Mouse (Mus musculus) MEL (cell line): ENCODE results near the gene Gzmm. TPM values are rescaled to one million over a fixed set of nuclear protein-coding genes. Genes with fewer than 3 reads are reported as not detected.

Experiments
- DNase-seq: peaks from one replicate; pipeline ENCODE4 v3.0.0; 2011; ENCODE audit warnings: low read depth, low spot score
- H3K27ac ChIP-seq: 2 replicates; pipeline ENCODE4 v1.5.1; 2012; ENCODE audit warnings: low read depth, mild to moderate bottlenecking, control low read depth, low read length, moderate library complexity; ENCODE audit not compliant: control insufficient read depth
- H3K27me3 ChIP-seq, 2 experiments: fragments of 150-350 bp in 1 of 2; sonication (generic) in 1 of 2; 2 replicates each; pipeline ENCODE4 v1.6.1; 2012; ENCODE audit warnings: low read length in 2 of 2, mild to moderate bottlenecking in 2 of 2, improper control_type of control experiment in 1 of 2, moderate library complexity in 1 of 2; ENCODE audit not compliant: insufficient read depth in 2 of 2, control insufficient read depth in 1 of 2
- H3K36me3 ChIP-seq, 2 experiments: 2 replicates each; pipeline ENCODE4 v1.6.1; 2012 to 2014; ENCODE audit warnings: low read length in 2 of 2, improper control_type of control experiment in 1 of 2, inconsistent platforms in 1 of 2, mild to moderate bottlenecking in 1 of 2; ENCODE audit not compliant: insufficient read depth in 2 of 2, control insufficient read depth in 1 of 2
- H3K4me1 ChIP-seq, 2 experiments: fragments of 150-350 bp in 1 of 2; sonication (generic) in 1 of 2; 2 replicates each; pipeline ENCODE4 v1.6.1; 2012; ENCODE audit warnings: low read length in 2 of 2, improper control_type of control experiment in 1 of 2, mild to moderate bottlenecking in 1 of 2; ENCODE audit not compliant: insufficient read depth in 2 of 2, control insufficient read depth in 1 of 2
- H3K4me3 ChIP-seq, 2 experiments: fragments of 150-350 bp in 1 of 2; sonication (generic) in 1 of 2; 2 replicates each; pipeline ENCODE4 v1.5.1; 2012; ENCODE audit warnings: low read depth in 2 of 2, low read length in 2 of 2, mild to moderate bottlenecking in 2 of 2, moderate library complexity in 2 of 2, control low read depth in 1 of 2, improper control_type of control experiment in 1 of 2; ENCODE audit not compliant: control insufficient read depth in 1 of 2, insufficient read depth in 1 of 2
- H3K79me2 ChIP-seq: 2 replicates; pipeline ENCODE4 v1.6.1; 2012; ENCODE audit warnings: mild to moderate bottlenecking, low read length, moderate library complexity; ENCODE audit not compliant: control insufficient read depth, poor library complexity, insufficient read depth
- H3K9ac ChIP-seq: 2 replicates; pipeline ENCODE4 v1.6.1; 2012; ENCODE audit warnings: low read depth, mild to moderate bottlenecking, control low read depth, low read length, moderate library complexity; ENCODE audit not compliant: control insufficient read depth, poor library complexity, severe bottlenecking
- H3K9me3 ChIP-seq: fragments of 150-350 bp; sonication (generic); replicated peaks from 2 replicates; pipeline ENCODE4 v1.6.1; 2012; ENCODE audit warnings: mild to moderate bottlenecking, low read length, improper control_type of control experiment, moderate library complexity; ENCODE audit not compliant: insufficient read depth
- CHD1 ChIP-seq: IDR thresholded peaks from 2 replicates; pipeline ENCODE4 v1.6.1; 2012; ENCODE audit warnings: low read depth, mild to moderate bottlenecking, inconsistent platforms, low read length, improper control_type of control experiment
- CHD2 ChIP-seq: IDR thresholded peaks from 2 replicates; pipeline ENCODE4 v1.6.1; 2011; ENCODE audit warnings: low read length, improper control_type of control experiment
- CTCF ChIP-seq, 3 experiments: IDR thresholded peaks in 2 of 3; conservative IDR thresholded peaks in 1 of 3; 2 replicates each; pipeline ENCODE4 v1.5.1; 2011 to 2012; ENCODE audit warnings: low read length in 3 of 3, low read depth in 2 of 3, mild to moderate bottlenecking in 2 of 3, improper control_type of control experiment in 1 of 3, inconsistent platforms in 1 of 3, mixed read lengths in 1 of 3, moderate library complexity in 1 of 3; ENCODE audit not compliant: control insufficient read depth in 1 of 3, insufficient read depth in 1 of 3, poor library complexity in 1 of 3, severe bottlenecking in 1 of 3
- EP300 ChIP-seq, 2 experiments: IDR thresholded peaks; 2 replicates each; pipeline ENCODE4 v1.6.1; 2011; ENCODE audit warnings: improper control_type of control experiment in 2 of 2, low read length in 2 of 2, low read depth in 1 of 2, mild to moderate bottlenecking in 1 of 2
- ETS1 ChIP-seq: IDR thresholded peaks from 2 replicates; pipeline ENCODE4 v1.6.1; 2012; ENCODE audit warnings: low read depth, mild to moderate bottlenecking, inconsistent platforms, low read length, improper control_type of control experiment, moderate library complexity
- HCFC1 ChIP-seq: IDR thresholded peaks from 2 replicates; pipeline ENCODE4 v1.6.1; 2012; ENCODE audit warnings: low read depth, mild to moderate bottlenecking, inconsistent platforms, low read length, improper control_type of control experiment, moderate library complexity
- MAFK ChIP-seq: IDR thresholded peaks from 2 replicates; pipeline ENCODE4 v1.6.1; 2011; ENCODE audit warnings: low read depth, mild to moderate bottlenecking, low read length, improper control_type of control experiment, borderline replicate concordance
- MAX ChIP-seq: IDR thresholded peaks from 2 replicates; pipeline ENCODE4 v1.6.1; 2011; ENCODE audit warnings: low read length, improper control_type of control experiment
- MAZ ChIP-seq: IDR thresholded peaks from 2 replicates; pipeline ENCODE4 v1.6.1; 2012; ENCODE audit warnings: low read depth, mild to moderate bottlenecking, inconsistent platforms, low read length, improper control_type of control experiment
- MEF2A ChIP-seq: IDR thresholded peaks from 2 replicates; pipeline ENCODE4 v1.6.1; 2014; ENCODE audit warnings: low read depth, mild to moderate bottlenecking, inconsistent platforms, low read length, improper control_type of control experiment; ENCODE audit not compliant: poor library complexity, insufficient replicate concordance, severe bottlenecking; ENCODE audit errors: extremely low read depth
- MYB ChIP-seq: IDR thresholded peaks from 2 replicates; pipeline ENCODE4 v1.6.1; 2011; ENCODE audit warnings: mild to moderate bottlenecking, low read depth, low read length, improper control_type of control experiment
- NELFE ChIP-seq: IDR thresholded peaks from 2 replicates; pipeline ENCODE4 v1.6.1; 2011; ENCODE audit warnings: low read depth, low read length, improper control_type of control experiment
- NRF1 ChIP-seq: IDR thresholded peaks from 2 replicates; pipeline ENCODE4 v1.6.1; 2014; ENCODE audit warnings: low read depth, mild to moderate bottlenecking, inconsistent platforms, low read length, improper control_type of control experiment, moderate library complexity; ENCODE audit not compliant: poor library complexity, insufficient read depth, severe bottlenecking
- POLR2A ChIP-seq, 2 experiments: IDR thresholded peaks; 2 replicates each; pipeline ENCODE4 v1.6.1; 2011 to 2012; ENCODE audit warnings: low read length in 2 of 2, mild to moderate bottlenecking in 2 of 2, control low read depth in 1 of 2, improper control_type of control experiment in 1 of 2, low read depth in 1 of 2, moderate library complexity in 1 of 2; ENCODE audit not compliant: control insufficient read depth in 1 of 2, insufficient read depth in 1 of 2, poor library complexity in 1 of 2
- POLR2AphosphoS2 ChIP-seq: IDR thresholded peaks from 2 replicates; pipeline ENCODE4 v1.6.1; 2011; ENCODE audit warnings: low read length, improper control_type of control experiment
- POLR2AphosphoS5 ChIP-seq: IDR thresholded peaks from 2 replicates; pipeline ENCODE4 v1.6.1; 2012; ENCODE audit warnings: low read depth, borderline replicate concordance, mild to moderate bottlenecking, inconsistent platforms, low read length, moderate library complexity, mixed read lengths
- RAD21 ChIP-seq: IDR thresholded peaks from 2 replicates; pipeline ENCODE4 v1.6.1; 2011; ENCODE audit warnings: mild to moderate bottlenecking, low read depth, low read length, improper control_type of control experiment
- SIN3A ChIP-seq: IDR thresholded peaks from 2 replicates; pipeline ENCODE4 v1.6.1; 2012; ENCODE audit warnings: low read length, improper control_type of control experiment, inconsistent platforms
- SMC3 ChIP-seq: IDR thresholded peaks from 2 replicates; pipeline ENCODE4 v1.6.1; 2011; ENCODE audit warnings: low read depth, low read length, improper control_type of control experiment
- TAL1 ChIP-seq: IDR thresholded peaks from 2 replicates; pipeline ENCODE4 v1.6.1; 2012; ENCODE audit warnings: mild to moderate bottlenecking, inconsistent platforms, low read length, moderate library complexity, mixed read lengths
- TBP ChIP-seq: IDR thresholded peaks from 2 replicates; pipeline ENCODE4 v1.8.0; 2011; ENCODE audit warnings: low read depth, low read length, improper control_type of control experiment
- USF2 ChIP-seq, 2 experiments: IDR thresholded peaks; 2 replicates each; pipeline ENCODE4 v1.6.1; 2011 to 2012; ENCODE audit warnings: improper control_type of control experiment in 2 of 2, low read length in 2 of 2, borderline replicate concordance in 1 of 2, inconsistent platforms in 1 of 2, low read depth in 1 of 2, mild to moderate bottlenecking in 1 of 2; ENCODE audit not compliant: insufficient read depth in 1 of 2
- ZC3H11A ChIP-seq: IDR thresholded peaks from 2 replicates; pipeline ENCODE4 v1.6.1; 2012; ENCODE audit warnings: low read depth, mild to moderate bottlenecking, inconsistent platforms, low read length, improper control_type of control experiment
- polyA plus RNA-seq, 2 experiments: library from polyadenylated mRNA; stranded (reverse) in 1 of 2; unstranded in 1 of 2; fragments of >175 nt in 1 of 2; fragments of >200 nt in 1 of 2; gene quantifications; 2 replicates each; pipeline versions ENCODE4 v1.2.1 to v1.2.4; 2012; ENCODE audit warnings: low replicate concordance in 2 of 2, low read depth in 1 of 2; ENCODE audit not compliant: insufficient read length in 2 of 2, insufficient read depth in 1 of 2, missing spikeins in 1 of 2
- total RNA-seq: library from RNA; depleted of rRNA; stranded (reverse); fragments of 300-350 nt; gene quantifications from 2 replicates; pipeline ENCODE4 v1.2.3, GENCODE M21; 2012

Gzmm gene
- total and polyA plus RNA-seq, 3 experiments: 2.3 to 2.5 TPM; not detected in 1

GRCm38 (mm10) chr10:79723047-79723446 lies 34.2 kb downstream of the Gzmm start:
- Histone ChIP-seq H3K79me2 (no peaks in the 10 kb centered on the region), H3K27me3 (peaks cover 0 to 2% of the 10 kb centered on the region in 2 experiments; a peak in 2 of 4 replicates), H3K9ac (no peak overlapping the region), H3K4me3 (no peak overlapping the region), H3K9me3 (no peaks in the 10 kb centered on the region), H3K36me3 (no peaks in the 10 kb centered on the region), H3K27ac (no peak overlapping the region), H3K4me1 (no peaks in the 10 kb centered on the region)
- DNase-seq: no peak
- TF ChIP-seq MAZ: no peak
- no peak for TF ChIP-seq EP300 (IDR thresholded peaks at IDR 0.05; ENCODE audit: low read depth in 1 of 2, low read length in 2 of 2)
- TF ChIP-seq MEF2A: no peak
- no peak for TF ChIP-seq NELFE
- no peak for TF ChIP-seq TAL1
- TF ChIP-seq ZC3H11A: no peak
- TF ChIP-seq POLR2A (IDR thresholded peaks at IDR 0.05; ENCODE audit: control insufficient read depth in 1 of 2, insufficient read depth in 1 of 2, low read depth in 1 of 2, low read length in 2 of 2, poor library complexity in 1 of 2): no peak
- TF ChIP-seq USF2 (IDR thresholded peaks at IDR 0.05; ENCODE audit: borderline replicate concordance in 1 of 2, insufficient read depth in 1 of 2, low read depth in 1 of 2, low read length in 2 of 2): no peak
- TF ChIP-seq POLR2AphosphoS2: no peak
- TF ChIP-seq CTCF (IDR thresholded peaks at IDR 0.05 in 2 of 3, conservative IDR thresholded peaks at IDR 0.05 in 1 of 3; ENCODE audit: control insufficient read depth in 1 of 3, insufficient read depth in 1 of 3, low read depth in 2 of 3, low read length in 3 of 3, poor library complexity in 1 of 3, severe bottlenecking in 1 of 3): no peak
- no peak for TF ChIP-seq ETS1
- no peak for TF ChIP-seq CHD1
- no peak for TF ChIP-seq SIN3A
- no peak for TF ChIP-seq RAD21
- TF ChIP-seq MYB: no peak
- TF ChIP-seq HCFC1: no peak
- no peak for TF ChIP-seq MAFK
- TF ChIP-seq POLR2AphosphoS5: no peak
- no peak for TF ChIP-seq CHD2

GRCm38 (mm10) chr10:79723692-79724091 lies 34.9 kb downstream of the Gzmm start:
- no peaks in the 10 kb centered on the region for H3K79me2 ChIP-seq
- H3K36me3 ChIP-seq: no peaks in the 10 kb centered on the region
- H3K4me1 ChIP-seq: no peaks in the 10 kb centered on the region
- peaks cover 0 to 2% of the 10 kb centered on the region in 2 experiments; a peak in 2 of 4 replicates for H3K27me3 ChIP-seq
- no peak overlapping the region for H3K27ac ChIP-seq
- no peak for TF ChIP-seq POLR2A (IDR thresholded peaks at IDR 0.05; ENCODE audit: control insufficient read depth in 1 of 2, insufficient read depth in 1 of 2, low read depth in 1 of 2, low read length in 2 of 2, poor library complexity in 1 of 2)
- TF ChIP-seq SMC3: no peak
- no peak for TF ChIP-seq MAX
- no peak for TF ChIP-seq NRF1
- TF ChIP-seq TBP: no peak
- no peak for TF ChIP-seq MYB
- TF ChIP-seq MAFK: no peak
- TF ChIP-seq, all 39 proteins: peak for 0
- H3K9me3 ChIP-seq: no peaks in the 10 kb centered on the region
- DNase-seq: no peak
- H3K4me3 ChIP-seq: no peak overlapping the region
- H3K9ac ChIP-seq: no peak overlapping the region
